Mouse (Mus musculus) CH12F3 (cell line): ENCODE results near the gene Sec14l2.

ENCODE experiments used
- in situ Hi-C: fragments of 300-500 bp; cut with MboI; formaldehyde crosslinking; loops from 2 replicates; pipeline ENCODE4 v1.14.3; 2020; ENCODE audit warnings: low sequenced_read_pairs

The Sec14l2 gene

DNA sequence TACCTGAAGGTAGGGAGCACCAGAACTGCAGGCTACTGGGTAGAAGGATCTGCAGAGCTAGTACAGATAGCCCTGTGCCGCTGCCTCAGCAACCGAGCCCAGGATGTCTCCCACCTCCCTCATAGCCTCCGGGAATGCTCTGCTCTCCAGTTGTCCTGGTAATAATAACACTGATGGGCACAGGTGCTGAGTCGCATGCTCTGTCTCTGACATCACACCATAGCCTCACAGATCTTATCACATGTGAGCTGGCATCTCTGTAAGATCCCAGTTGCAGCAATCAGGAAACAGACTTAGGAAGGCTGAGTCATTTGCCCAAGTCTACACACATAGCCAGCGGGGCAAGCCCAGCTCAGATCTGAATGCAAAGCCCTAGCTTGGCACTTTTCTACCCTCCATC, 21.4 kb downstream of the Sec14l2 start:
- in situ Hi-C loops: no loop called here

DNA sequence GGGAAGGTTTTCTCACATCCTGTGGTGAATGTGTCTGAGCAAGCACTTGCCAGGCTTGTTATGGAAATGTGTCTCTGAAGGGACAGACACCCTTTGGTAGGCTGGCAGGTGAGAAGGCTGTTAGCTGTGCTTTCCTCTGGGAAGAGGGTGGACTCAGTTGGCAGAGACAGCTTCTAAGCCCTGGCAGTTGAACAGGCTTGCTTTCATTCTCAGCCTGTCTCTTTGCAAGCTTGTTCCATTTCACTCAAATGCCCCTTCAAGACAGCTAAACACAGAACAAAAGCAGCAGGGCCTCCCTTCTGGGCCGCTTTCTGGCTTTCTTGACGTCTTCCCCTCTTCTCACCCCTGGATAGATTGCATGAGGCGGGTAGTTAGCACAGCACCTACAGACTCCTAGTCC, 23.8 kb downstream of the Sec14l2 start:
- in situ Hi-C loops: no loop called here

- in situ Hi-C loops: no loop called here
Measured at GRCm38 (mm10) chr11:4098816-4099215, 24.4 kb downstream of the Sec14l2 start.

DNA sequence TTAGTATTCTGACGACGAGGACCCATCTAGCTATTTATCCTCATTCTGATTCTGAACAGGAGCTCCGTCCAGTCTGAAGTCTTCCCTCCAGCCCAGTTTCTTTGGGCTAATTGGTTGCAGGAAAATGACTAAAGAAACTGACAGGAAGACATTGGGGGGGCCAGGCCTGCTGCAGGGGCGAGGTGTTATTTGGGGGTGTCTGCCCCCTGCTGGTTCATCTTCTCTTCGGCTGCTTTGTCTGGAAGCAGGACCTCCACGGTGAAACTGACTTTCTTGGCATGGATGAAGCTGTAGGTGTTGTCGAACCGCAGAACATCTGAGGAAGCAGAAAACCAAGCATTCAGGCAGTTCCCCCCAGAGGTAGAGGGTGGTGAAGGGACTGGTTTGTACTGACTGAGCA, 25.1 kb downstream of the Sec14l2 start:
- in situ Hi-C loops: no loop called here

- in situ Hi-C loops: no loop called here
Measured at GRCm38 (mm10) chr11:4097091-4097621, 26.1 kb downstream of the Sec14l2 start.

DNA sequence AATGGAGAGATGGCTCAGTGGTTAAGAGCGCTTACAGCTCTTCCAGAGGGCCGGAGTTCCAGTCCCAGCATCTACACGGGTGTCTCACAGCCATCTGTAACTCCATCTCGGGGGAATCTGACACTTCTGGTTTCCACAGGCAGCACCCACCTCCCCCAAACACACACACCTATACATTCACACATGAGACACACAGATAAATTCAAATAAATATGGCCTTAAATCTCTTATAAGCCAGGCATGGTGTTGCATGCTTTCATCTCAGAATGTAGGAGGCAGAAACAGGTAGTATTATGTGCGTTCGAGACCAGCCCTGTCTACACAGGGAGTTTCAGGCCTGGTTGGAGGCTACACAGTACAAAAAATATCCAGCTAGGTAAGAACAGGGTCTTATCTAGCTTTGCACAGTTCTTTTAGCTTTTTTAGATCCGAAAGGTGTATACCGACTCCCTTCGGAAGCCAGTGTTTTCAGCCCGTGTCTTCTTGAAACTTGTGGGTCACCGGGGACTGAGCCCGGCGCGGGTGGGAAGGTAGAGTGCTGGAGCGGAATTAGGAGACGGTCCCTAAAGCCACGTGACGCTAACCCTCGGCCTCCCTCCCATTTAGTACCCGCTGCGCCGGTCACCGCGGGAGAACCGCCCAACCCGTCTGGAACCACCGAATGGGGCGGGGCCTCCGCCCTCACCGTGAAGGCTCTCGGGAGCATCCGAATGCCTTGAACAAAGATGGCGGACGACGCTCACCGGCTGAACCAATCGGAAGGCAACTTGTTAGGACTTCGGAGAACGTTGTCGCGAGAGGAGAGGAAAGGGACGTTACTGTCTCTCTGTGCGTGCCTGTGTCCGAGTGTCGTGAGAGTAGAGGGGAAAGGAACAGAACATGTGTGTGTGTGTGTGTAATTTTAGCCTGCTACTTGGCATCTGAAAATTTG, 26.9 kb downstream of the Sec14l2 start:
- in situ Hi-C loops: no loop called here

DNA sequence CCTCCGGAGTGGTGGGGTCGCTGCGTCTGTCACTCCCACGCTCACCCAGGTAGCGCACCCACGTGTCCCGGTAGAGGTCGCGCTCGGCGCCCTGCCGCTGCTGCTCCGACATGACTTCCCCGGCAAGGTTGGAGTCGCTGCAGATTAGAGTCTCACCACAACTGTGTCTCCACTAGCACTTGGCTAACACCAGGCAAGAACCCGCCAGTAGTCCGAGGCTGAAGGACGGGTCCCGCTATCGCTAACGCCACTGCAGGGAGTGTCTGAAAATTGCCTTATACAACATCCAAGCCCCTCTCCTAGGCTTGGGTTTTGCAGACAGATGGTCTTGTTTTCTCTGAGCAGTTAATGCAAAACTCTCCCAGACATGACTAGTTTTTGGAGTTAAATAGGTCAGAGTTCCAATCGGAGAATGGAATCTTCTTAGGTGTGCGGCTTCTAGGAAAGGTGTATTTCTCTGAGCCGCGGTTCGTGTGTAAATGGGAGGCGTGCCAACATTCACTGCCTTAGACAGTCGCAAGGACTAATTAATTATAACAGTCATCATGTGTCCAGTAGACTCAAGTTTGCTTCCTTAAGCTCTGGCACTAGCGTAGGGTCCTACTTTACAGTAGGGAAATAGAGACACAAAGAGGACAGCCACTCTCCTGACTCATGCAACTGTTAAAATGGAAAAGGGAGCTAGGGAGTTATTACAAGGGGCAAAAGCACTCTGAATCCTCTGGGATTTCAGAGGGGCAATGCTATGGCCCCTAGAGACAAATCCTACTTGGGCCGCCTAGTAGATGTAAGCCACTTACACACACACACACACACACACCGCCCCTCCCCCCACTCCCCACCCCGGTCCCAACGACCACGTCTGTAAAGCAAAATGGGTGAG, 27.8 kb downstream of the Sec14l2 start, which contains the start of gene Mtfp1:
TSS of gene Mtfp1 (minus strand) at position 275 of the 883 bp plus-strand sequence.
- in situ Hi-C loops: no loop called here

DNA sequence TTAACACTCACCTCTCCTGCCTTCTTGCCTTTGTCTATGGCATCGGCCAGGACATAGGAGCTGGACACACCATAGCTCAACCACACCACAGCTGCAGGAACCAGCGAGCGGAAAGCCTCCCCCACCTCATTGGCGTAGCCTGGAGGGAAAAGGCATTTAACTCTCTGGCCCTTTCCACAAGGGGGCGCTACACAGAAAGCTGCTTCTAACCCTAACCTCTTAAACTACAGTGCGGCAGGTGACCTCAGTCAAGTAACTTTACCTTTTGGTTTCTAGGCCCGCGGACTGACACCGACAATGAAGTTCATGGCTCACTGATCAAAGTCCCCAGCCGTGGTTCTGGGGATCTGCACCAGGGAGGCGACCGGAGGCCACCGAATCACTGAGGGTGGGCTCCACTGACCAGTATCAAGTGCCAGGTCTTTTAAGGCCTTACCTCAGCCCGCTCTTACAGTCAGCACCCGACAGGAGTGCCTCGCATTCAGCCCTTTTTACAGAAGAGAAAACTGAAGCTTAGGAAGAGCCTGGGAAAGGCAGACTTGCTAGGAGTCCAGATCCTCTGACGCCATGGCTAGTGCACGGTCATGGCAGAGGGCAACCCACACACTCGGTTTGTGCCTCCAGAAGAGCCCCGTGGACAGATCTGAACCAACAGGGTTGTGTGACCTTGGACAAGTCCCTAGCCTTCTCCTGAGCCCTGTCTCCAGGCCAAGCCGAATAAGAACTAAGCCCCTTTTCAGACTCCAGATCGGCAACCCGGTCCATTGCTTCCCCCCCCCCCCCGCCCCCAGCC, 28.6 kb downstream of the Sec14l2 start:
- in situ Hi-C loops: no loop called here

GRCm38 (mm10) chr11:4093459-4094377, 29.5 kb downstream of the Sec14l2 start:
- in situ Hi-C loops: no loop called here

DNA sequence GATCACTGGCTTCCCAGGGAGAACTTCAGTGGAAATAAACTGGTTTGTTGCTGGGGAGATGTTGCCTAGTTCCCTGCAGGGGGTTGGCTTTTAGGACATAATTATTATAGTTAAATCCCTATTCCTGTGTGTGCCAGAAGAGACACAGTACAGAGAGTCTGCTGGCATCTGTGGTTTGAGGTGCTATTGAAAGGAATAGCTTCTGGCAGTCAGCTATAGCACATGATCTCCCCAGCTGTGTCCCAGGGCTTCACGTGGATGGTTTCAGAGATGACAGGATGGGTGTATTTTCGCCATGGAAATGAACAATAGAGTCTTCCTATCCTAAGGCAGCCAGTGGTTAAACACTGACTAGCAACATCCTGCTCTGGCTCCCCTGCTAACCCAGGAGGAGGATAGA, 35.9 kb downstream of the Sec14l2 start:
- in situ Hi-C loops: no loop called here

- in situ Hi-C loops: no loop called here
Measured at GRCm38 (mm10) chr11:4086246-4086645, 37.0 kb downstream of the Sec14l2 start.

GRCm38 (mm10) chr11:4083316-4084078, 39.7 kb downstream of the Sec14l2 start:
- in situ Hi-C loops: no loop called here

DNA sequence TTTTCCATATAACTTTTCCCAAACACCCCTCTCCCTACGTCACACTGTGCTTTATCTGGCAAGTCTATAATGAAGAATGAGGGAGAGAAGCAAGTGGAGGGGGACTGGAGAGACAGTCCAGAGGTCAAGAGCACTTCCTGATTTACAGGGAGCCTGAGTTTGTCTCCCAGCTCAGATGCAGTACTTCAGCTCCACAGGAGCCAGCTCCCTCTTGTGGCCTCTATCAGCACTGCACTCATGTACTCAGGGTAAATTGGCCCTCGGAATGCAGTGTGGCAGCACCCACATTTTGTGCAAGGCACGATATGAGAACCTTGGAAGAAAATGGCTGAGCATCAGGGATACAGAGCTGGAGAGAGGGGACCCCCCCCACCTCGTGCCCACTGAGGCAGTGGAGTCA, 43.0 kb downstream of the Sec14l2 start:
- in situ Hi-C loops: no loop called here

DNA sequence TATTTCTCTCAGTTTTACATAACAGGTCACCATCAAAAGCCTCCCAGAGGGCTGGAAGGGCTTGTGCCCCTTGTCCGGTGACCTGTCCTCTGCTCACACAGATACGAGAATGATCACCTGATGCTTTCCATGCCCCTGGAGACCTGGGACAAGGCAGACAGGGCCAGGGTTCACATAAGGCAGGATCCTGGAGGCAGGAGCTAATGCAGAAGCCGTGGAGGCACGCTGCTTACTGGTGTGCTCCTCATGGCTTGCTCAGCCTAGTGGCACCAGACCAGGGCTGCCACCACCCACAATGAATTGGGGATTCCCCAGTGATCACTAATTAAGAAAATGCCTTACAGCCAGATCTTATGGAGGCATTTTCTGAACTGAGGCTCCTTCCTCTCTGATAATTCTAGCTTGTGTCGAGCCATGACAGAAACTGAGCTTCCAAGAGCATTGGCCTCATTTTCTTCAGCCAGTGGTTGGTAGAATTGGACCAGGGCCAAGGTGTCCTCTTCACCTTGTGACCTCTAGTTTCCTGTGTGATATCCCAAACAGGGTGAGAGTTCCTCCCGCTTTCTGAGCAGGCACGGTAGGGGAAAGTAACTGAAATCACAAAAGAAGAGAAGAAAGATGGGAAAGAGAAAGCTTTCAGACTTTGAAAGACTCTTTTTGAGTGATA, 44.8 kb downstream of the Sec14l2 start:
- in situ Hi-C loops: loop anchor here (5.0 kb wide), 1 partner anchor 71 kb away; no protein-coding TSS in a partner anchor

DNA sequence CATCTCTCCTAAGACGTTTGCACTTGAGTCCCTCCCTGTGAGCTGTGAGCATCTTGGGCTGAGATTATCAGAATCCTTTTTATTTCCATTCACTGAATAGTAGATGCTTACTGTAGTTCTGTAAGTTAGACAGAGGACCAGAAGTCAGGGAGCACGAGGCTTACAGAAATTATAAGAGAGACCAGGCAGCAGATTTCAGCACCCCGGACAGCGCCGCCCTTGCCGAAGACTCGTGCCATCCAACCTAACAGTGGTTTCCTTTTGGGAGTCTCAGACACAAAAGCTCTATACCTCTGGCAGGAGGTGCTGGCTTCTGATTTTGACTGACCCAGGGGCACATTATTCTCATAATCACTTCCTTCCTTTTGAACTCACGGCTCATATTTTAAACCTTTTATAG, 46.6 kb downstream of the Sec14l2 start:
- in situ Hi-C loops: loop anchor here (5.0 kb wide), 1 partner anchor 69 kb away; no protein-coding TSS in a partner anchor

DNA sequence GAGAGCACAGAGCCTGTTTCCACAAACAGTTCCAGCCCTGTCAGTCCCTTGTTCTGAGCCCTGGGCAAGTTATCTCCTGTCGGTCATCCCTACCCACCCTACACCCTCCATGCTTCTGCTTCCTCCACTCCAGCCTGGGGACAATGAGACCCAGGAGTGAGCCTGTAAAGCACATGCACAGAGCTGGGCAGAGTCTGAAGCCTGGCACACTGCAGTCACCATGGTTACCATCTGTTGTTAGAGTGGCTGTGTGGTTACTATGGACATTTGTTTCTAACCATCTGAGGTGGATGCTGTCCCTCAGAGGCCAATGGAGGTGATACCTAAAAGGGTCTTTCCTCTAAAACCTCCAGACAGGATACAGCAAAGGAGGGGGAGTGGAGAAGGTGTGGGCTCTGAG, 53.6 kb downstream of the Sec14l2 start:
- in situ Hi-C loops: no loop called here

GRCm38 (mm10) chr11:4064627-4065122, 58.5 kb downstream of the Sec14l2 start, which contains the start of gene Sec14l3:
Sec14l3 (plus strand) TSS chr11:4064841.
- in situ Hi-C loops: no loop called here

DNA sequence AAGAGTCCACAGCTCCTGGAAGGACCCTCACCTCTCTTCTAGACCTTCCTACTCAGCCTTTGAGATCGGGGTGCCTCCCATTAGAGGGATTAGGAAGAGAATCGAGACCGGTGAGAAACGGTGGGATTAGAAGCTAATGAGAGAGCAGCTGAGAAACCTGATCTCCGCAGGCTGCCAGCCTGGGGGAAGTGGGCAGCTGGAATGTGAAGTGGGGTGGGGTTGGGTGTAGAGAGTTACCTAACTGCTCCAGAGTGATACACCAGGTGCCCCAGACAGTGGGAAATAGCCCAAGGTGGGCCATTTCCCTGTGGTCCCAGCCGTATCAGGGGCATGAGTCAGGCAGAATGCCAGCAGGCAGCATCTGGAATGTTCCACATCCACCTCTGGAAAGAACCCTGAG, 60.2 kb downstream of the Sec14l2 start:
- in situ Hi-C loops: no loop called here
